In the genomic region with DNA sequence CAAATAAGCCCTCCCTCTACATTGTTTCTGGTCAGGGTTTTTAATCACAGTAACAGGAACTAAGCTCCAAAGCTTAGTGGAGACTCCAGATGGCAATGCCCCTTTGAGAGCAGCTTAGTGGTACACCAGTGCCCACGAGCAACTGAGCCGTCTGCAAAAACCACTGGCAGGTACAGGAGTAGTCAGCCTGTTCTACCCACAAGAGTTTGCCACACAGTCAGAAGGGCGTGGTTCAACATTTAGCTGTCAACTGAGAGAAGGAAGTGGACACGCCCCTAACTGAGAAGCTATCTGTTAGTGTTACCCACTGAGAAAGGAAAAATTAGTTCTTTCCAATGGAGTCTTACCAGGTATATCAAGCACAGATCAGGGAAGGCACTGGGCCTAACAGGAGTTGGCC, we compare ENCODE assay signal across 12 mouse cellular contexts. TPM values are rescaled to one million over a fixed set of nuclear protein-coding genes. Genes with fewer than 3 reads are reported as not detected.
DNase-seq lines count a peak whose midpoint lies in the region; ATAC-seq and TF ChIP-seq lines count a peak whose summit lies in the region.
"Had no signal": no experiment of that assay in that cellular context is flagged by ENCODE, and none has a peak within 500 bp of the region (broad histone marks: within the 10 kb centered on the region; RNA-seq: fewer than 3 reads in every experiment).

No protein-coding gene starts in this region.

- H3K27ac ChIP-seq in lung, postnatal 0 days (ENCODE audit: low read length): no peak overlapping the region
- H3K27ac ChIP-seq in limb, embryonic 10.5 days: no peak overlapping the region
- H3K27ac ChIP-seq in kidney, embryonic 15.5 days: no peak overlapping the region
- H3K27ac ChIP-seq: neural tube, embryonic 15.5 days had no signal

- no peak overlapping the region for H3K4me2 ChIP-seq in lung, postnatal 0 days (replicated peaks; ENCODE audit: low read depth, low read length)
- H3K4me2 ChIP-seq in kidney, embryonic 15.5 days: no peak overlapping the region
- H3K4me2 ChIP-seq: neural tube, embryonic 15.5 days had no signal

- no peaks in the 10 kb centered on the region for H3K9me3 ChIP-seq in lung, postnatal 0 days (ENCODE audit: low read length)
- no peaks in the 10 kb centered on the region for H3K9me3 ChIP-seq in limb, embryonic 10.5 days (replicated peaks)
- H3K9me3 ChIP-seq in kidney, embryonic 15.5 days (replicated peaks): no peaks in the 10 kb centered on the region
- H3K9me3 ChIP-seq: neural tube, embryonic 15.5 days had no signal

- no peaks in the 10 kb centered on the region for H3K36me3 ChIP-seq in lung, postnatal 0 days (ENCODE audit: insufficient read depth, low read length)
- no peaks in the 10 kb centered on the region for H3K36me3 ChIP-seq in limb, embryonic 10.5 days
- no peaks in the 10 kb centered on the region for H3K36me3 ChIP-seq in kidney, embryonic 15.5 days
- H3K36me3 ChIP-seq: neural tube, embryonic 15.5 days had no signal

- peak; percentile 28 for DNase-seq in lung, postnatal 0 days (ENCODE audit: low spot score)
- DNase-seq in lung, postnatal 14 days: no peak
- DNase-seq in lung, postnatal 25 days (ENCODE audit: low spot score): peak; percentile 60
- DNase-seq in thymus, postnatal 25 days: peak; percentile 49
- DNase-seq in limb, embryonic 10.5 days (ENCODE audit: low spot score): no peak
- DNase-seq in adrenal gland, postnatal 25 days: no peak
- DNase-seq: adrenal gland, adult 2 months; embryo, embryonic 11 days; kidney, adult 11 months had no signal

- WGBS in lung, postnatal 0 days: 74% methylated on average over 4 of the region's 4 CpGs
- 92% methylated on average over 4 of the region's 4 CpGs for whole genome bisulfite sequencing in limb, embryonic 10.5 days
- WGBS in kidney, embryonic 15.5 days: 84% methylated on average over 4 of the region's 4 CpGs

- no peak overlapping the region for H3K9ac ChIP-seq in lung, postnatal 0 days (replicated peaks; ENCODE audit: low read depth)
- H3K9ac ChIP-seq in kidney, embryonic 15.5 days: no peak overlapping the region
- H3K9ac ChIP-seq: neural tube, embryonic 15.5 days had no signal

- H3K4me3 ChIP-seq in lung, postnatal 0 days (ENCODE audit: low read depth, low read length): no peak overlapping the region
- H3K4me3 ChIP-seq in limb, embryonic 10.5 days: no peak overlapping the region
- no peak overlapping the region for H3K4me3 ChIP-seq in kidney, embryonic 15.5 days (replicated peaks)
- H3K4me3 ChIP-seq: neural tube, embryonic 15.5 days had no signal

- no peaks in the 10 kb centered on the region for H3K27me3 ChIP-seq in lung, postnatal 0 days (replicated peaks; ENCODE audit: insufficient read depth, low read length)
- H3K27me3 ChIP-seq in limb, embryonic 10.5 days (ENCODE audit: low read depth, poor library complexity, severe bottlenecking): no peaks in the 10 kb centered on the region
- H3K27me3 ChIP-seq in kidney, embryonic 15.5 days: no peaks in the 10 kb centered on the region
- H3K27me3 ChIP-seq: neural tube, embryonic 15.5 days had no signal

- no peaks in the 10 kb centered on the region for H3K4me1 ChIP-seq in lung, postnatal 0 days (ENCODE audit: insufficient read depth, low read depth, low read length)
- H3K4me1 ChIP-seq in limb, embryonic 10.5 days: no peaks in the 10 kb centered on the region; the same call in 1 of the 2 replicates
- no peaks in the 10 kb centered on the region for H3K4me1 ChIP-seq in kidney, embryonic 15.5 days
- H3K4me1 ChIP-seq: neural tube, embryonic 15.5 days had no signal

- ATAC-seq in lung, postnatal 0 days: no peak
- ATAC-seq in common myeloid progenitor, adult 5-6 weeks (replicated peaks; ENCODE audit: low read depth, poor library complexity, severe bottlenecking): peak; percentile 69
- ATAC-seq in kidney, embryonic 15.5 days (replicated peaks; ENCODE audit: low FRiP score): no peak

- TF ChIP-seq CTCF in lung, postnatal 0 days (IDR thresholded peaks at IDR 0.05): no peak

- TF ChIP-seq EP300 in lung, postnatal 0 days (IDR thresholded peaks at IDR 0.05): no peak

RNA-seq across cellular contexts. Expression of a gene that starts 32.1 kb away (rescaled TPM):
- 7.5 TPM in 2 replicates for polyA plus RNA-seq in lung, postnatal 0 days (2015; fragmentation: Nextera tagmentation; extraction: Ambion mirVana)
- 40.5 and 132 TPM in 2 replicates for total RNA-seq in common myeloid progenitor, adult 5-6 weeks (2017)
- polyA plus RNA-seq in limb, embryonic 10.5 days (2016; fragmentation: Nextera tagmentation; extraction: Ambion mirVana): 1.5 and 2.9 TPM in 2 replicates
- total RNA-seq in adrenal gland, postnatal 25 days (2021): 9.8 and 22.7 TPM in 2 replicates
- polyA plus RNA-seq in kidney, embryonic 15.5 days (2015; fragmentation: Nextera tagmentation; extraction: Ambion mirVana): 4.2 and 4.4 TPM in 2 replicates

Comparison
In these comparisons a context has a peak if more than half of its experiments do, and no peak if none do; other contexts are left out.
1. DNase-seq: peak in lung, postnatal 0 days (single experiment), lung, postnatal 25 days (single experiment) and thymus, postnatal 25 days (single experiment); none in lung, postnatal 14 days (single experiment), limb, embryonic 10.5 days (single experiment) and adrenal gland, postnatal 25 days (single experiment).